Mouse (Mus musculus) ES-E14 (cell line): ENCODE results near the gene Herc1. TPM values are rescaled to one million over a fixed set of nuclear protein-coding genes. Genes with fewer than 3 reads are reported as not detected.

Experiments
- DNase-seq: peaks from one replicate; pipeline ENCODE4 v3.0.0-alpha.2; 2013; ENCODE audit warnings: low read depth, low spot score
- H3K27ac ChIP-seq: 2 replicates; pipeline ENCODE4 v1.5.1; 2012; ENCODE audit warnings: low read depth, mild to moderate bottlenecking, low read length, moderate library complexity, mixed read lengths; ENCODE audit not compliant: poor library complexity, insufficient read depth, severe bottlenecking
- H3K36me3 ChIP-seq: 2 replicates; pipeline ENCODE4 v1.6.1; 2012; ENCODE audit warnings: mild to moderate bottlenecking, low read length, moderate library complexity, mixed read lengths; ENCODE audit not compliant: control insufficient read depth, poor library complexity, insufficient read depth, severe bottlenecking
- H3K4me1 ChIP-seq, 2 experiments: fragments of 150-350 bp in 1 of 2; sonication (generic) in 1 of 2; 2 replicates each; pipeline ENCODE4 v1.6.1; 2012; ENCODE audit warnings: low read length in 2 of 2, mild to moderate bottlenecking in 1 of 2, mixed read lengths in 1 of 2; ENCODE audit not compliant: control insufficient read depth in 2 of 2, insufficient read depth in 2 of 2, poor library complexity in 1 of 2
- H3K4me3 ChIP-seq, 2 experiments: fragments of 150-350 bp in 1 of 2; sonication (generic) in 1 of 2; 2 replicates each; pipeline ENCODE4 v1.5.1; 2012; ENCODE audit warnings: low read length in 2 of 2, low read depth in 1 of 2, mild to moderate bottlenecking in 1 of 2, mixed read lengths in 1 of 2; ENCODE audit not compliant: insufficient read depth in 1 of 2, poor library complexity in 1 of 2, severe bottlenecking in 1 of 2
- H3K9ac ChIP-seq: 2 replicates; pipeline ENCODE4 v1.6.1; 2012; ENCODE audit warnings: low read depth, mild to moderate bottlenecking, low read length, mixed read lengths; ENCODE audit not compliant: poor library complexity, insufficient read depth, severe bottlenecking
- H3K9me3 ChIP-seq: fragments of 150-350 bp; sonication (generic); 2 replicates; pipeline ENCODE4 v1.6.1; 2012; ENCODE audit warnings: low read depth, mild to moderate bottlenecking, low read length; ENCODE audit not compliant: control insufficient read depth, insufficient read depth
- CHD2 ChIP-seq: IDR thresholded peaks from 2 replicates; pipeline ENCODE4 v1.6.1; 2014; ENCODE audit warnings: mild to moderate bottlenecking, low read depth, low read length, inconsistent platforms
- HCFC1 ChIP-seq: IDR thresholded peaks from 2 replicates; pipeline ENCODE4 v1.6.1; 2012; ENCODE audit warnings: low read length, inconsistent platforms, borderline replicate concordance; ENCODE audit not compliant: insufficient read depth
- MAFK ChIP-seq: IDR thresholded peaks from 2 replicates; pipeline ENCODE4 v1.6.1; 2014; ENCODE audit warnings: mild to moderate bottlenecking, low read depth, low read length, inconsistent platforms; ENCODE audit not compliant: insufficient read depth
- ZC3H11A ChIP-seq: IDR thresholded peaks from 2 replicates; pipeline ENCODE4 v1.6.1; 2012; ENCODE audit warnings: low read depth, mild to moderate bottlenecking, inconsistent platforms, low read length, borderline replicate concordance
- ZNF384 ChIP-seq: IDR thresholded peaks from 2 replicates; pipeline ENCODE4 v1.6.1; 2012; ENCODE audit warnings: low read depth, low read length, inconsistent platforms
- in situ Hi-C, 2 experiments: fragments of 600-800 bp; cut with MboI; formaldehyde crosslinking; loops; one replicate each; pipeline ENCODE4 v1.15.1; 2025; ENCODE audit warnings: low sequenced_read_pairs in 2 of 2, inconsistent platforms in 1 of 2; ENCODE audit not compliant: unreplicated experiment in 2 of 2
- total RNA-seq: library from RNA; depleted of rRNA; stranded (reverse); fragments of 300-350 nt; gene quantifications from 2 replicates; pipeline ENCODE4 v1.2.3, GENCODE M21; 2012

The Herc1 gene
- total RNA-seq, 1 experiment, result 43.3 TPM

DNA sequence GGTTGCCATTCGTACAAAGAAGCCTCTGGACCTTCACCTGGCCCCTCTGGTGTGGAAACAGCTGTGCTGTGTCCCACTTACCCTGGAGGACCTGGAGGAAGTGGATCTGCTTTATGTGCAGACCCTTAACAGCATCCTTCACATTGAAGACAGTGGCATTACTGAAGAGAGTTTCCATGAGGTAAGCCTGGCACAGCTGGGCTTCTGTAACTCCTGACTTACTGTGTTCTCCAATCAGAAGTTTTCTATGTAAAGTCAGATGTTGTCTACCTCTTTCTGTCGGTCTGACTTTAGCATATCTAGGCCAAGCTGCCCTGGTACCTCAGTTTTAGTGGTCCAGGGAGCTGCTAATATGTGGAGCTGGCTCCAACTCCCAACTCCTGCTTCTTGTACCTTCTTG is 151.0 kb downstream of the Herc1 start:
- H3K9me3 ChIP-seq, result no peaks in the 10 kb centered on the region
- no peaks in the 10 kb centered on the region for H3K4me1 ChIP-seq
- H3K4me3 ChIP-seq, result no peak overlapping the region
- H3K36me3 ChIP-seq, result peaks cover 9% of the 10 kb centered on the region
- DNase-seq, result no peak
- H3K9ac ChIP-seq, result no peak overlapping the region
- in situ Hi-C loops, result no loop called here
- no peak overlapping the region for H3K27ac ChIP-seq
- TF ChIP-seq MAFK (no peak), ZC3H11A (no peak), CHD2 (no peak), HCFC1 (no peak), ZNF384 (no peak)

DNA sequence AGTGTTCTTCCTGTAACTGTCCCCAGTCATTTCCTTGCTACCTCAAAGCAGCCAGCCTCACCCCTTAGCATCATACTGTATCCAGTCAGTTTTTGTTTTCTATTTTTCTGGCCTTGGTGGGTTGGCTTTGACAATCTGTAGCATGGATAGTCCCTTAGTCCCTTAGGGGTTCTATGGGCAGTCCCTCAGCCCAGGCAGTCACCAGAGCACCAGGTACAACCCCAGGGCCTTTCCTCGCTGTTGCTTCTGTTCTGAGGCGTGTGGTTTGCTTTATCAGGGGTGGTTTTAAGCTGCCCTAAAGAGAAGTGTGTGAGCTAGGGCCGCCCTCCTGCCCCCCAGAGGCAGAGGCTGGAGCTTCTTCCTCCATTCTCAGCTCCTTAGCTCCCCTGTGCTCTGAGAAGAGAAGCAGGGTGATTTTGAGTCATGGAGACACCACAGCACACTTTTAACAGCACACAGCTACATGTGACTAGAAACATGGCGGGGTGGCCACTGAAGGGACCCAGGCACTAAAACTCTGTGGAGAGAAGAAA is 153.7 kb downstream of the Herc1 start:
- TF ChIP-seq MAFK (no peak), ZC3H11A (no peak), CHD2 (no peak), ZNF384 (no peak), HCFC1 (no peak)
- in situ Hi-C loops, result no loop called here
- H3K4me3 ChIP-seq, result no peak overlapping the region
- H3K4me1 ChIP-seq, result no peaks in the 10 kb centered on the region
- H3K9ac ChIP-seq, result no peak overlapping the region
- H3K27ac ChIP-seq, result no peak overlapping the region
- H3K36me3 ChIP-seq, result peaks cover 10% of the 10 kb centered on the region
- no peak for DNase-seq
- no peaks in the 10 kb centered on the region for H3K9me3 ChIP-seq

DNA sequence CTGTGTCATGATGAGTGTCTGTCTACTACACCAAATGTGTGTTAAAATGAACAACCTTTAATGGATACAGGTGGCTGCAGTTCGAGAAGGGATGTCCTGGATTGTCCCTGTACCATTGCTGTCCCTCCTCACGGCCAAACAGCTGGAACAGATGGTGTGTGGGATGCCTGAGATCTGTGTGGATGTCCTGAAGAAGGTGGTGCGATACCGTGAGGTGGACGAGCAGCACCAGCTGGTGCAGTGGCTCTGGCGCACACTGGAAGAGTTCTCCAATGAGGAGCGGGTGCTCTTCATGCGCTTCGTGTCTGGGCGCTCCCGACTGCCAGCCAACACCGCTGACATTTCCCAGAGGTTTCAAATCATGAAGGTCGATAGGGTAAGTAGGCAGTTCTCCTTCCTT is 154.3 kb downstream of the Herc1 start:
- Histone ChIP-seq H3K27ac (no peak overlapping the region), H3K9ac (no peak overlapping the region), H3K4me1 (no peaks in the 10 kb centered on the region), H3K4me3 (no peak overlapping the region), H3K9me3 (no peaks in the 10 kb centered on the region), H3K36me3 (peaks cover 10% of the 10 kb centered on the region)
- in situ Hi-C loops, result no loop called here
- TF ChIP-seq MAFK (no peak), ZNF384 (no peak), ZC3H11A (no peak), HCFC1 (no peak), CHD2 (no peak)
- no peak for DNase-seq

GRCm38 (mm10) chr9:66505141-66505917 is 155.1 kb downstream of the Herc1 start:
- H3K4me3 ChIP-seq, result no peak overlapping the region
- no peak overlapping the region for H3K9ac ChIP-seq
- H3K4me1 ChIP-seq, result no peaks in the 10 kb centered on the region
- TF ChIP-seq CHD2, result no peak
- TF ChIP-seq ZNF384, result no peak
- TF ChIP-seq MAFK, result no peak
- TF ChIP-seq HCFC1, result no peak
- TF ChIP-seq ZC3H11A, result no peak
- peaks cover 10% of the 10 kb centered on the region for H3K36me3 ChIP-seq
- no peak for DNase-seq
- H3K27ac ChIP-seq, result no peak overlapping the region
- no peaks in the 10 kb centered on the region for H3K9me3 ChIP-seq
- in situ Hi-C loops, result no loop called here

GRCm38 (mm10) chr9:66506011-66506410 is 155.8 kb downstream of the Herc1 start:
- in situ Hi-C loops, result no loop called here
- Histone ChIP-seq H3K9me3 (no peaks in the 10 kb centered on the region), H3K4me1 (peaks cover 0 to 3% of the 10 kb centered on the region in 2 experiments; a peak in 1 of 4 replicates), H3K9ac (no peak overlapping the region), H3K36me3 (peaks cover 8% of the 10 kb centered on the region), H3K4me3 (no peak overlapping the region), H3K27ac (no peak overlapping the region)
- no peak for TF ChIP-seq MAFK
- no peak for TF ChIP-seq ZC3H11A
- no peak for TF ChIP-seq HCFC1
- no peak for TF ChIP-seq CHD2
- no peak for TF ChIP-seq ZNF384
- DNase-seq, result no peak
